Mouse (Mus musculus) thymus, adult 2 months (tissue): ENCODE data around the gene Cerkl. TPM values are rescaled to one million over a fixed set of nuclear protein-coding genes. Genes with fewer than 3 reads are reported as not detected.

Experiments used
- DNase-seq: peaks from one replicate; pipeline ENCODE4 v3.0.0; 2021
- H3K27ac ChIP-seq: fragments of 200-500 bp; 2 replicates; pipeline ENCODE4 v1.5.1; 2012; ENCODE audit warnings: low read length, control low read depth; ENCODE audit not compliant: control insufficient read depth, insufficient read depth
- H3K27me3 ChIP-seq: fragments of 200-500 bp; 2 replicates; pipeline ENCODE4 v1.6.1; 2012; ENCODE audit warnings: mild to moderate bottlenecking, low read length, moderate library complexity, mixed read lengths; ENCODE audit not compliant: control insufficient read depth, insufficient read depth
- H3K36me3 ChIP-seq: fragments of 200-500 bp; 2 replicates; pipeline ENCODE4 v1.6.1; 2012; ENCODE audit warnings: mild to moderate bottlenecking, low read length, moderate library complexity; ENCODE audit not compliant: control insufficient read depth, insufficient read depth
- H3K4me1 ChIP-seq: fragments of 200-500 bp; replicated peaks from 2 replicates; pipeline ENCODE4 v1.6.1; 2012; ENCODE audit warnings: low read length; ENCODE audit not compliant: control insufficient read depth, insufficient read depth
- H3K4me3 ChIP-seq: fragments of 200-500 bp; 2 replicates; pipeline ENCODE4 v1.5.1; 2012; ENCODE audit warnings: mild to moderate bottlenecking, low read length, control low read depth, moderate library complexity; ENCODE audit not compliant: control insufficient read depth, insufficient read depth
- CTCF ChIP-seq: fragments of 200-500 bp; IDR thresholded peaks from 2 replicates; pipeline ENCODE4 v1.5.1; 2012; ENCODE audit warnings: mild to moderate bottlenecking, control low read depth, low read length, moderate library complexity, borderline replicate concordance; ENCODE audit not compliant: control insufficient read depth, poor library complexity, insufficient read depth; ENCODE audit errors: extremely low read depth
- POLR2A ChIP-seq: fragments of 200-500 bp; IDR thresholded peaks from 2 replicates; pipeline ENCODE4 v1.6.1; 2012; ENCODE audit warnings: mild to moderate bottlenecking, low read length, control low read depth, moderate library complexity; ENCODE audit not compliant: control insufficient read depth, poor library complexity, insufficient read depth; ENCODE audit errors: extremely low read depth
- WGBS: fragments of 180-500 bp; shearing (Covaris S2); methylation state at CpG from one replicate; pipeline ENCODE4 v1.1.7; 2018; 5-methylcytosine and 5-hydroxymethylcytosine counted together
- polyA plus RNA-seq: library from polyadenylated mRNA; depleted of rRNA; stranded (reverse); fragments of >200 nt; gene quantifications from 2 replicates; pipeline ENCODE4 v1.2.3, GENCODE M21; 2012; rRNA removed

Gene Cerkl
- 1.3 and 1.6 TPM in 2 replicates for polyA plus RNA-seq

DNA sequence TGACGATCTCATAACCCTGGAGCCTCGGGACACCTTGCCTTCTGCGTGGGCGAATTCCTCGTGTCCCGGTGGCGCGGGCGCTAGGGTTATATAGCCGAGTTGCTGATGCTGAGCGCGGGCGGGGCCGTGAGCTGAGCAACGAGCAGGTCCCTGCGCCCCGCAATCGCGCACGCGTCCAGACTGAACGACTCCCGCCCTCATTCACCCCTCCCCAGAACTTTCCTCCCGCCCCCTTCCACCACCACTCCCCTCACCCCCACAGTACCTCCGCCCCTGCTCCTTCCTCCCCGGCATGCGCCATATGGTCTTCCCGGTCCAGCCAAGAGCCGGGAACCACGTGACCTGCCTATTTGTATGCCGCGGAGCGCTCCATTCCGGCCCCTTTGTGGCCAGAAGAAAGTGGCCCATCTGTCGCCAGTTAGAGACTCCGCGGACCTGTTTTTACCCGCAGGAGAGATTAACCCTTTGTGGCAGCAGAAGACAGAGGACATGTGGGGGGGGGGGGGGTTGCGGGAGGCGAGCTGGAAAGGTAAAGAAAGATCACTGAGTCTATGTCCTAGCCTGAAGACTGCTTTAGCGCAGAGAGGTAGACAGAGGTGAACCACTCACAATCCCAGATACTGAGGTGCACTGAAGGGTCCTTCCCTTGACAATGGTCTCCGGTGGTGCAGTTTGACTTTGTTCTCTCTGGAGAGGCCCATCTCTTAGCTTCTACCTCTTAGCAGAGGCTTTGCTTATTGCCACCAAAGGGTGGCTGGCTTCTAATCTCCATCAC is at the start of gene Cerkl, which contains the start of gene Neurod1:
TSS of gene Cerkl (minus strand) at position 211 of the 775 bp plus-strand sequence.
TSS of gene Neurod1 (minus strand) at position 177 of the 775 bp plus-strand sequence.
- no peak within 1 kb of the TSS for H3K4me3 ChIP-seq

DNA sequence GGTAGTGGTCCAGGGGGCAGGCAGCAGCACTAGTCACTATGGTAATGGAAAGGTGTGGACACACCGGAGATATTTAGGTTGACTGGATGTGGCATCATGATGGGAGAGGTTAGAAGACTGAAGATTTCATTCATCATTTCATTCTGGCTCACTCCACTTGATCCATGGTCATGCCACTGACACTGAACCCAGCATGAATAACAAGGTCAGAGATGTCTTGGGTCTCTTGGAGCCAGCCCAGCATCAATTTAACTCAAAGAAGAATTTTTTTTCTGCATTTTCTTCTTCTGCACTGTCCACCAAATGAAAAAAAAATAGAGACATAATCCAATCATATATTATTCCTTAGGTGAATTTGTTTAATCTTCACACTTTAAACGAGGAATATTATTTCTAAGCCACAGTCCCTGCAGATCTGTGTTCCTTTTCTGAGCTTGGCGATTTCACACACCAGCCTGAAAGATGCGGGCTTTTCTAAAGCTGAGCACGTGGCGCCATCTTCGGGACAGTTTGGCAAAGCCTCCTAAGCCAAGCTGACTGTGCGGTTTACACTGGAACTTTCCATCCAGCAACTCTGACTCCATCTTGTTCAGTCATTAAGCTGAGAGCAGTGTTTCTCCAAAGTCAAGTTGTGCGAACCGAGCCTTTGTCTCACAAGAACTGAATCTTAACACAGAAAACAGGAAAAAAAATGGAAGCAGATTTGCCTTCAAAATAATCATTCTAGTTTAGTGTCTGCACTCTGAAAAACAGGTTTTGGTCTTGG is 42.6 kb upstream of the Cerkl start:
- no peak overlapping the region for H3K27ac ChIP-seq
- H3K4me3 ChIP-seq = no peak overlapping the region
- no peaks in the 10 kb centered on the region for H3K36me3 ChIP-seq
- H3K27me3 ChIP-seq = no peaks in the 10 kb centered on the region
- H3K4me1 ChIP-seq = no peaks in the 10 kb centered on the region
- 20% methylated on average over 10 of the region's 10 CpGs for WGBS
- TF ChIP-seq CTCF (no peak), POLR2A (no peak)
- peak; percentile 31 for DNase-seq

More for the DNA sequence above, at the start of gene Cerkl, which contains the start of gene Neurod1:
- no peaks in the 10 kb centered on the region for H3K36me3 ChIP-seq
- TF ChIP-seq POLR2A (no peak), CTCF (no peak)
- DNase-seq = no peak
- H3K4me1 ChIP-seq = no peaks in the 10 kb centered on the region
- H3K27ac ChIP-seq = no peak within 1 kb of the TSS
- 5% methylated on average over 41 of the region's 42 CpGs for WGBS
- H3K27me3 ChIP-seq = peaks cover 20% of the 10 kb centered on the region; the same call in 1 of the 2 replicates

DNA sequence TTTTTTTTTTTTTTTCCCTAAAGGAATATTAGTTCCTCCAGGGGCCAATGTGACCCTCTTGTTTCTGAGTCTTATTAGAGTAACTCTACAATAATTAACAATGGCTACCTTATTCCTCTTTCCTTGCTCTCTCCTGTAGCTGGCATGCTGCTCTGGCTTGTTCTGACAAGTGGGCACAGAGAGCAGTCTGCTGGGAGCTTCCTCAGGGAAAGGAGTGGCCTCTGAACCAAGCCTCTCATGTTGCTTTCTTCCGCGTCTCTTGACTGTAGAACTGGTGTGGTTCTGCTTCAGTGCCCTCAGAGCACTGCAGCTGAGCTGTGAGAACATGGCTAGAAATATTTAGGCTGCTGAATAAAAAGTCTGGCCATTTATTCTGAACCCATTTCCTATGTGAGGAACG is 28.5 kb upstream of the Cerkl start:
- WGBS = 83% methylated on average over 3 of the region's 3 CpGs
- H3K27me3 ChIP-seq = no peaks in the 10 kb centered on the region

DNA sequence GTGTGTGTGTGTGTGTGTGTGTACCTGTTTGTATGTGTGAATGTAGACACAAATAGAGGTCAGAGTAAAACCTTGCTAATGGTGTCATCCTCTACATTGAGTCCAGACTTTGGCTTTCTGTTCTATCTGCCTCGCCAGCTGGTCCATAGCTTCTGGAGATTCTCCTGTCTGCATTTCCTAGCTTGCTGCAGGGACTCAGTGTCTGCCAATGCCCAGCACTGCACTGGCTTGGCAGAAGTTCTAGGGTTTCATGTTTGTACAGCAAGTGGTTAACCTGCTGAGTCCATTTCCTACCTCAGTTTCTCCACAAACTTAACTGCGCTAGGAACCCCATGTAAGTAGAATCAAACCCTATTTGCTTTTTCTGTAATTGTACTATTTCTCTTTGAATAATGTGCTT is 25.9 kb upstream of the Cerkl start:
- Histone ChIP-seq H3K4me1 (no peaks in the 10 kb centered on the region), H3K4me3 (no peak overlapping the region), H3K27ac (no peak overlapping the region), H3K36me3 (no peaks in the 10 kb centered on the region), H3K27me3 (no peaks in the 10 kb centered on the region)
- TF ChIP-seq POLR2A (no peak), CTCF (no peak)
- no peak for DNase-seq
- 100% methylated on average over 2 of the region's 2 CpGs for WGBS

More for the DNA sequence above, 28.5 kb upstream of the Cerkl start:
- Histone ChIP-seq H3K27ac (no peak overlapping the region), H3K4me1 (no peaks in the 10 kb centered on the region), H3K36me3 (no peaks in the 10 kb centered on the region), H3K4me3 (no peak overlapping the region)
- no peak for TF ChIP-seq POLR2A
- no peak for TF ChIP-seq CTCF
- DNase-seq = no peak

DNA sequence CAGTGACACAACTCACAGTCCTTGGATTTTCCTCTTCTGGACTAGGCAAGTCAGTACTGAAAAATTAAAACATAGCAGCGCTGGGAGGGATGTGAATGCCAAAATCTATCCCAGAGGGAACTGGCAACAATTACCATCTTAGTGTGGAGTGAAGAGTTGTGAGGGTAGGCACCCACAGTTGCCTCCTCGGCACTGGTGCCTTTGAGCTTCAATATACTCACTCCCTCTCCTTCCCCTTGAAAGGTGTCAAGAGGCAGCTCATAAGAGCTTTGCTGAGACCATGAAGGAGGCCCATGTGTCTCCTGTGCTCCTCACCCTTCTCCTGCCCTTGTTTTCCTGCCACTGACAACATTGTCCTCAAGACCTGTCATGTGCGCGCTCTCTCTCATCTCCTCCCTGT is 5.8 kb upstream of the Cerkl start:
- TF ChIP-seq CTCF = no peak
- TF ChIP-seq POLR2A = no peak
- Histone ChIP-seq H3K36me3 (no peaks in the 10 kb centered on the region), H3K4me1 (no peaks in the 10 kb centered on the region), H3K4me3 (no peak overlapping the region), H3K27me3 (peaks cover 13% of the 10 kb centered on the region; the same call in 1 of the 2 replicates), H3K27ac (no peak overlapping the region)
- DNase-seq = no peak
- WGBS = 81% methylated on average over 4 of the region's 4 CpGs

DNA sequence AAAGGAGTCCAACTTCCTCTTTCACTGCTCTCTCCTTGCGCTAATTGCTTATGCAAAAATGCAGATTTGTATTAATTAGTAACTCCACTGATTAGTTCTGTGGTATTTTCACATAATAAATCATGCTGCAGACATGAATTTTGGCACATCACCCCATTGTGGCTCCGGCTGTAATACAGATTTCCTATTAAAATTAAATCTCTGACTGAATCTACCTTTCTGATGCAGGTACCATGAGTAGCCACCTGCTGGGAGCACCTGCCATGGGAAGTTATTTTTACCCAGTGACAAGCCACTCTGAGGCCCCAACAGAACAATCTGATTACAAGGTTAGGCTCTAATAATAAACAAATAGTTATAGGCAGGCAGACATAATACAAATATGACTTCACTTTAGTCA is 5.3 kb upstream of the Cerkl start:
- WGBS = 87% methylated on average over 2 of the region's 2 CpGs
- H3K4me1 ChIP-seq = no peaks in the 10 kb centered on the region
- no peak overlapping the region for H3K27ac ChIP-seq
- no peak overlapping the region for H3K4me3 ChIP-seq
- TF ChIP-seq CTCF (no peak), POLR2A (no peak)
- peaks cover 18% of the 10 kb centered on the region; the same call in 1 of the 2 replicates for H3K27me3 ChIP-seq
- DNase-seq = no peak
- H3K36me3 ChIP-seq = no peaks in the 10 kb centered on the region
